In the genomic region with DNA sequence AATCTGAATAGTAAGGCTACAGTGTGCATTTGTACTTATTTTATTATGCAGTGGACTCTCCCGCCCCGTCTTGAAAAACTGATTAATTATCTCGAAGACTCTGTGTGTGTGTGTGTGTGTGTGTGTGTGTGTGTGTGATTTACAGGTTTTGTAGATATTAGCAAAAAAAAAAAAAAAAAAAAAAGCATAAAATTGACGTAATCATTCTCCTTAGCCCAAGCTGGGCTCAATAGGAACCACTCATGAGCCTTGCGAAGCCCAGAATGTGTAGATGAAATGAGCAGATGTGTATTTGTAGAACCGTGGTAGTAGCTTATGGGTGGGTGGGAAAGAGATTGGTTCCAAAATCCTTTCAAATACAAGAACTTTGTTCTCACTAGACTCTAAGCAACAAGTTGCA, we compare ENCODE assay signal across 8 mouse cellular contexts. TPM values are rescaled to one million over a fixed set of nuclear protein-coding genes. Genes with fewer than 3 reads are reported as not detected.
A peak's percentile ranks its signal among the peaks of the same experiment; 100 is the strongest.
DNase-seq lines count a peak whose midpoint lies in the region; ATAC-seq and TF ChIP-seq lines count a peak whose summit lies in the region.

No protein-coding gene starts in this region.

- WGBS in heart, adult 2 months, result 62% methylated on average over 6 of the region's 6 CpGs
- WGBS in forebrain, embryonic 13.5 days, result 64% methylated on average over 6 of the region's 6 CpGs
- 56% methylated on average over 6 of the region's 6 CpGs for WGBS in liver, embryonic 14.5 days (ENCODE audit: insufficient replicate concordance)

- no peak for TF ChIP-seq EP300 in heart, adult 2 months (IDR thresholded peaks at IDR 0.05; ENCODE audit: insufficient read depth, low read depth, low read length)
- no peak for TF ChIP-seq EP300 in liver, embryonic 14.5 days (IDR thresholded peaks at IDR 0.05; ENCODE audit: low read depth)

- TF ChIP-seq POLR2A in heart, adult 2 months (IDR thresholded peaks at IDR 0.05; ENCODE audit: insufficient read depth, low read depth, low read length), result no peak

- peak overlapping the region; percentile 96 for H3K27ac ChIP-seq in heart, adult 2 months
- H3K27ac ChIP-seq in forebrain, embryonic 13.5 days, result peak overlapping the region; percentile 58; the same call in 1 of the 2 replicates
- peak overlapping the region; percentile 5; the same call in 1 of the 2 replicates for H3K27ac ChIP-seq in liver, embryonic 14.5 days

- no peak for ATAC-seq in forebrain, embryonic 13.5 days
- ATAC-seq in liver, embryonic 14.5 days (ENCODE audit: insufficient read depth), result no peak
- ATAC-seq in inflammation-experienced regulatory T-cells, adult 6 months, result no peak

- H3K9ac ChIP-seq in heart, adult 2 months (ENCODE audit: low read depth, low read length), result peak overlapping the region; percentile 97
- H3K9ac ChIP-seq in forebrain, embryonic 13.5 days, result peak overlapping the region; percentile 80
- peak overlapping the region; percentile 91 for H3K9ac ChIP-seq in liver, embryonic 14.5 days (replicated peaks)

- H3K27me3 ChIP-seq in heart, adult 2 months (ENCODE audit: control insufficient read depth, insufficient read depth, low read length), result no peaks in the 10 kb centered on the region
- no peaks in the 10 kb centered on the region for H3K27me3 ChIP-seq in C2C12 (ENCODE audit: control insufficient read depth, insufficient read depth, insufficient read length)
- H3K27me3 ChIP-seq in forebrain, embryonic 13.5 days, result 0 out of 2 replicates have a peak, but pooled peaks cover 3% of the 10 kb centered on the region
- H3K27me3 ChIP-seq in liver, embryonic 14.5 days (ENCODE audit: control insufficient read depth, insufficient read depth, low read length), result no peaks in the 10 kb centered on the region

- H3K4me3 ChIP-seq in heart, adult 2 months, result peak overlapping the region; percentile 75
- peak overlapping the region; percentile 67 for H3K4me3 ChIP-seq in C2C12 (ENCODE audit: insufficient read depth, poor library complexity, severe bottlenecking)
- H3K4me3 ChIP-seq in forebrain, embryonic 13.5 days, result peak overlapping the region; percentile 80
- peak overlapping the region in 1 of 2 experiments; percentile 96; a peak in 2 of 4 replicates for H3K4me3 ChIP-seq in liver, embryonic 14.5 days (ENCODE audit: insufficient read depth in 1 of 2, low read depth in 2 of 2, low read length in 2 of 2)

- H3K4me2 ChIP-seq in forebrain, embryonic 13.5 days, result peak overlapping the region; percentile 85
- H3K4me2 ChIP-seq in liver, embryonic 14.5 days (ENCODE audit: low read depth), result peak overlapping the region; percentile 79

- DNase-seq in heart, adult 2 months, result no peak
- no peak for DNase-seq in heart, postnatal 10 days
- no peak for DNase-seq in liver, embryonic 14.5 days (ENCODE audit: low read depth in 3 of 3, low spot score in 3 of 3)
- DNase-seq in right cerebral cortex, postnatal 36 days (ENCODE audit: low spot score in 2 of 2), result no peak
- no peak for DNase-seq in B cell, adult 2 months

- intact Hi-C loops in heart, adult 2 months (cut with DNase I), result loop anchor here (2.0 to 5.0 kb wide), 2 partner anchors 44 to 98 kb away; a partner anchor contains a TSS
- intact Hi-C loops in heart, postnatal 10 days (cut with DNase I), result loop anchor here (2.0 kb wide), 1 partner anchor 48 kb away; no protein-coding TSS in a partner anchor

- no peak for TF ChIP-seq CTCF in heart, adult 2 months (IDR thresholded peaks at IDR 0.05)
- no peak for TF ChIP-seq CTCF in C2C12 (IDR thresholded peaks at IDR 0.05; ENCODE audit: control insufficient read depth, insufficient read depth, insufficient read length)
- no peak for TF ChIP-seq CTCF in liver, embryonic 14.5 days (IDR thresholded peaks at IDR 0.05; ENCODE audit: low read depth)

- H3K79me3 ChIP-seq in C2C12 (ENCODE audit: low read depth), result peaks cover 11% of the 10 kb centered on the region

- H3K79me2 ChIP-seq in heart, adult 2 months (replicated peaks; ENCODE audit: control insufficient read depth, insufficient read depth, low read length), result no peaks in the 10 kb centered on the region
- peaks cover 47% of the 10 kb centered on the region for H3K79me2 ChIP-seq in C2C12 (ENCODE audit: control insufficient read depth, insufficient read depth)

- no peak overlapping the region for H3ac ChIP-seq in C2C12 (ENCODE audit: control insufficient read depth, insufficient read length, low read depth)

- H3K4me1 ChIP-seq in heart, adult 2 months (ENCODE audit: control insufficient read depth, insufficient read depth, low read length), result peaks cover 5% of the 10 kb centered on the region
- peaks cover 15% of the 10 kb centered on the region for H3K4me1 ChIP-seq in forebrain, embryonic 13.5 days
- H3K4me1 ChIP-seq in liver, embryonic 14.5 days (replicated peaks; ENCODE audit: control insufficient read depth in 2 of 2, insufficient read depth in 2 of 2, low read length in 1 of 2), result peaks cover 8 to 11% of the 10 kb centered on the region in 2 experiments

- peaks cover 5% of the 10 kb centered on the region; the same call in 1 of the 2 replicates for H3K36me3 ChIP-seq in heart, adult 2 months (ENCODE audit: control insufficient read depth, insufficient read depth, low read length)
- peaks cover 26% of the 10 kb centered on the region for H3K36me3 ChIP-seq in C2C12 (ENCODE audit: control insufficient read depth, insufficient read depth)
- peaks cover 4% of the 10 kb centered on the region; the same call in 1 of the 2 replicates for H3K36me3 ChIP-seq in forebrain, embryonic 13.5 days (ENCODE audit: poor library complexity, severe bottlenecking)
- H3K36me3 ChIP-seq in liver, embryonic 14.5 days (replicated peaks; ENCODE audit: control insufficient read depth, insufficient read depth, low read depth), result no peaks in the 10 kb centered on the region

- H3K9me3 ChIP-seq in forebrain, embryonic 13.5 days (replicated peaks), result no peaks in the 10 kb centered on the region
- H3K9me3 ChIP-seq in liver, embryonic 14.5 days (ENCODE audit: control insufficient read depth, low read length), result no peaks in the 10 kb centered on the region

TF ChIP-seq in C2C12, 6 proteins besides CTCF, POLR2A, EP300 and RAD21:
- TF ChIP-seq CEBPB (IDR thresholded peaks at IDR 0.05; ENCODE audit: low read depth) (no peak), FOSL1 (IDR thresholded peaks at IDR 0.05; ENCODE audit: insufficient read depth, low read length, poor library complexity, severe bottlenecking) (no peak), MYOD1 (IDR thresholded peaks at IDR 0.05; ENCODE audit: control insufficient read depth, insufficient read length, low read depth) (no peak), MAX (IDR thresholded peaks at IDR 0.05) (no peak), MYOG (IDR thresholded peaks at IDR 0.05; ENCODE audit: control insufficient read depth, extremely low read depth, insufficient read length) (no peak), USF1 (IDR thresholded peaks at IDR 0.05; ENCODE audit: low read depth) (no peak)

RNA-seq across cellular contexts. Expression of a gene that starts 20.2 kb away (rescaled TPM):
- 10 to 100 TPM; 27.6 to 32.7 TPM for total RNA-seq in heart, adult 2 months (2021)
- 12.9 and 18.4 TPM in 2 replicates for polyA plus RNA-seq in heart, adult 2 months (2012; rRNA removed)
- total RNA-seq in heart, postnatal 10 days (2021), result 10 to 100 TPM; 54.8 to 64.8 TPM
- polyA plus RNA-seq in C2C12 (2012; fragmentation: generic; extraction: Trizol), result 26.4 TPM
- polyA plus RNA-seq in forebrain, embryonic 13.5 days (2015; fragmentation: Nextera tagmentation; extraction: Ambion mirVana), result 151 and 152 TPM in 2 replicates
- 10.3 and 16.2 TPM in 2 replicates for polyA plus RNA-seq in liver, embryonic 14.5 days (2012; rRNA removed)
- polyA plus RNA-seq in liver, embryonic 14.5 days (2014; fragmentation: Nextera tagmentation; extraction: Ambion mirVana), result 34.7 and 37.1 TPM in 2 replicates
- polyA plus RNA-seq in inflammation-experienced regulatory T-cells, adult 6 months (2017; shearing (Covaris generic)), result 100 to 1,000 TPM in 1 of 3 experiments, 10 to 100 TPM in 2; 83.8 to 135 (median 88.1) TPM

RNA-seq across cellular contexts. Expression of a gene that starts 42.9 kb away (rescaled TPM):
- total RNA-seq in heart, adult 2 months (2021), result under 1 TPM; 0.47 to 0.57 TPM
- polyA plus RNA-seq in heart, adult 2 months (2012; rRNA removed), result 0.16 and 0.20 TPM in 2 replicates
- under 1 TPM; 0.24 to 0.55 TPM for total RNA-seq in heart, postnatal 10 days (2021)
- not detected for polyA plus RNA-seq in C2C12 (2012; fragmentation: generic; extraction: Trizol)
- polyA plus RNA-seq in forebrain, embryonic 13.5 days (2015; fragmentation: Nextera tagmentation; extraction: Ambion mirVana), result 0.12 TPM in 1 of 2 replicates, not detected in the other
- not detected in 2 replicates for polyA plus RNA-seq in liver, embryonic 14.5 days (2012; rRNA removed)
- polyA plus RNA-seq in liver, embryonic 14.5 days (2014; fragmentation: Nextera tagmentation; extraction: Ambion mirVana), result not detected in 2 replicates
- 1 to 10 TPM in 2 of 3 experiments, under 1 TPM in 1; 0.42 to 2.8 (median 1.1) TPM for polyA plus RNA-seq in inflammation-experienced regulatory T-cells, adult 6 months (2017; shearing (Covaris generic))

RNA-seq across cellular contexts. Expression of a gene that starts 53.6 kb away (rescaled TPM):
- total RNA-seq in heart, adult 2 months (2021), result 1 to 10 TPM in 1 of 2 experiments, under 1 TPM in 1; 0.73 to 1.8 TPM
- 1.7 and 2.1 TPM in 2 replicates for polyA plus RNA-seq in heart, adult 2 months (2012; rRNA removed)
- 1 to 10 TPM in 1 of 2 experiments, under 1 TPM in 1; 0.60 to 1.3 TPM for total RNA-seq in heart, postnatal 10 days (2021)
- polyA plus RNA-seq in C2C12 (2012; fragmentation: generic; extraction: Trizol), result 0.06 TPM
- polyA plus RNA-seq in forebrain, embryonic 13.5 days (2015; fragmentation: Nextera tagmentation; extraction: Ambion mirVana), result 0.14 and 0.44 TPM in 2 replicates
- polyA plus RNA-seq in liver, embryonic 14.5 days (2012; rRNA removed), result 2.4 and 2.7 TPM in 2 replicates
- polyA plus RNA-seq in liver, embryonic 14.5 days (2014; fragmentation: Nextera tagmentation; extraction: Ambion mirVana), result 1.6 and 3.0 TPM in 2 replicates
- polyA plus RNA-seq in inflammation-experienced regulatory T-cells, adult 6 months (2017; shearing (Covaris generic)), result not detected

Comparison
In these comparisons a context has a peak if more than half of its experiments do, and no peak if none do; other contexts are left out.
1. H3K27ac ChIP-seq: peak in every context shown above with its lines; median percentile 96 in heart, adult 2 months; 58 in forebrain, embryonic 13.5 days; 5 in liver, embryonic 14.5 days.